Mouse (Mus musculus): ENCODE results near the gene Zbtb46.

GRCm38 (mm10) chr2:181378701-181379100 is 80.5 kb downstream of the Zbtb46 start:
- TF ChIP-seq POLR2A (IDR thresholded peaks at IDR 0.05; ENCODE audit: control insufficient read depth, low read depth, low read length) (no peak), CTCF (IDR thresholded peaks at IDR 0.05; ENCODE audit: control insufficient read depth, insufficient read depth, insufficient replicate concordance, low read depth, low read length) (no peak)

Measured in testis, adult 2 months (tissue).